Mouse (Mus musculus) midbrain, embryonic 12.5 days (tissue): ENCODE results near the gene Popdc2. TPM values are rescaled to one million over a fixed set of nuclear protein-coding genes. Genes with fewer than 3 reads are reported as not detected.

Experiments
- ATAC-seq: fragments of 200-750 bp; cut with Nextera tagmentation; 2 replicates; pipeline ENCODE4 v1.8.0; 2017; ENCODE audit warnings: low read depth, moderate TSS enrichment, moderate library complexity; ENCODE audit not compliant: low FRiP score
- H3K27ac ChIP-seq: fragments of 300-500 bp; sonication (generic); replicated peaks from 2 replicates; pipeline ENCODE4 v1.5.1; 2016; ENCODE audit warnings: mild to moderate bottlenecking
- H3K27me3 ChIP-seq: fragments of 300-500 bp; sonication (generic); 2 replicates; pipeline ENCODE4 v1.6.1; 2016; ENCODE audit warnings: mild to moderate bottlenecking
- H3K36me3 ChIP-seq: fragments of 300-500 bp; sonication (generic); 2 replicates; pipeline ENCODE4 v1.6.1; 2016
- H3K4me1 ChIP-seq: fragments of 300-500 bp; sonication (generic); 2 replicates; pipeline ENCODE4 v1.6.1; 2016
- H3K4me2 ChIP-seq: fragments of 300-500 bp; sonication (generic); replicated peaks from 2 replicates; pipeline ENCODE4 v1.6.1; 2016; ENCODE audit warnings: mild to moderate bottlenecking, moderate library complexity
- H3K4me3 ChIP-seq: fragments of 300-500 bp; sonication (generic); 2 replicates; pipeline ENCODE4 v1.5.1; 2016; ENCODE audit warnings: mild to moderate bottlenecking
- H3K9ac ChIP-seq: fragments of 300-500 bp; sonication (generic); replicated peaks from 2 replicates; pipeline ENCODE4 v1.6.1; 2016; ENCODE audit warnings: mild to moderate bottlenecking, moderate library complexity
- H3K9me3 ChIP-seq: fragments of 300-500 bp; sonication (generic); 2 replicates; pipeline ENCODE4 v1.6.1; 2016; ENCODE audit warnings: mild to moderate bottlenecking
- WGBS: fragments of 180-500 bp; shearing (Covaris S2); methylation state at CpG from one replicate; pipeline ENCODE4 v1.1.7; 2016; 5-methylcytosine and 5-hydroxymethylcytosine counted together
- polyA plus RNA-seq: library from polyadenylated mRNA; unstranded; fragments of >200 nt; fragmentation: Nextera tagmentation; extraction: Ambion mirVana; gene quantifications from 2 replicates; pipeline ENCODE4 v1.2.1, GENCODE M21; 2016

The Popdc2 gene
- polyA plus RNA-seq, 1 experiment from 2014 or later, result 0.57 TPM

GRCm38 (mm10) chr16:38371705-38372296, 9.8 kb downstream of the Popdc2 start:
- Histone ChIP-seq H3K9me3 (no peaks in the 10 kb centered on the region), H3K27ac (no peak overlapping the region), H3K36me3 (no peaks in the 10 kb centered on the region), H3K27me3 (no peaks in the 10 kb centered on the region), H3K4me1 (peaks cover 7% of the 10 kb centered on the region; the same call in 1 of the 2 replicates), H3K9ac (no peak overlapping the region), H3K4me2 (no peak overlapping the region), H3K4me3 (no peak overlapping the region)
- no peak for ATAC-seq
- WGBS, result 90% methylated on average over 15 of the region's 15 CpGs

DNA sequence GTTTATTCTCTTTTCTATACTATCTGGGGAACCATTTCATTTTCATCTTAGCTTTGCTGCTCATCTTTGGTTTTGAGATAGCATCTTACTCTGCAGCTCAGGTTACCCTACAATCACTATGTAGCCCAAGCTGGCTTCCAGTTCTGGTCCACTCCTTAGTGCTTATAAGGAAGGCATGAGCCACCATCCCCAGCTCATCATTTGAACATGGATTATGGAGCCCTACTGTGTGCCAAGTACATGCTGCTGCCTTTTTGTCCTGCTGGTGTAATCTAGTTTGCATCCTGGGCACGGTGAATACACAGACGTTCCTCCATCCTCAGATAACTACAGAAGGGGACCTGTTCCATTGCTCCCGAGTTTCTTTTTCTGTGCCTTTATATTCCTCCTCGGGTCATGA, 10.9 kb downstream of the Popdc2 start:
- H3K4me3 ChIP-seq, result no peak overlapping the region
- no peak overlapping the region for H3K4me2 ChIP-seq
- H3K36me3 ChIP-seq, result no peaks in the 10 kb centered on the region
- H3K27ac ChIP-seq, result no peak overlapping the region
- no peak for ATAC-seq
- WGBS, result 84% methylated on average over 4 of the region's 4 CpGs
- H3K4me1 ChIP-seq, result peaks cover 7% of the 10 kb centered on the region; the same call in 1 of the 2 replicates
- no peaks in the 10 kb centered on the region for H3K27me3 ChIP-seq
- H3K9me3 ChIP-seq, result no peaks in the 10 kb centered on the region
- H3K9ac ChIP-seq, result no peak overlapping the region

GRCm38 (mm10) chr16:38373439-38373838, 11.4 kb downstream of the Popdc2 start:
- WGBS, result 83% methylated on average over 10 of the region's 10 CpGs
- H3K9ac ChIP-seq, result no peak overlapping the region
- no peak overlapping the region for H3K4me3 ChIP-seq
- peaks cover 7% of the 10 kb centered on the region; the same call in 1 of the 2 replicates for H3K4me1 ChIP-seq
- no peak overlapping the region for H3K4me2 ChIP-seq
- no peaks in the 10 kb centered on the region for H3K36me3 ChIP-seq
- H3K27ac ChIP-seq, result no peak overlapping the region
- H3K9me3 ChIP-seq, result no peaks in the 10 kb centered on the region
- H3K27me3 ChIP-seq, result no peaks in the 10 kb centered on the region
- ATAC-seq, result no peak

- Histone ChIP-seq H3K36me3 (no peaks in the 10 kb centered on the region), H3K27ac (no peak overlapping the region), H3K4me3 (no peak overlapping the region), H3K27me3 (no peaks in the 10 kb centered on the region; the same call in 1 of the 2 replicates), H3K4me2 (no peak overlapping the region), H3K9me3 (no peaks in the 10 kb centered on the region), H3K9ac (no peak overlapping the region), H3K4me1 (peaks cover 7% of the 10 kb centered on the region; the same call in 1 of the 2 replicates)
- no peak for ATAC-seq
- WGBS, result 86% methylated on average over 16 of the region's 16 CpGs
Measured at GRCm38 (mm10) chr16:38373941-38374340, 11.9 kb downstream of the Popdc2 start.

GRCm38 (mm10) chr16:38374379-38375140, 12.6 kb downstream of the Popdc2 start:
- H3K4me2 ChIP-seq, result no peak overlapping the region
- H3K27me3 ChIP-seq, result no peaks in the 10 kb centered on the region; the same call in 1 of the 2 replicates
- no peaks in the 10 kb centered on the region for H3K9me3 ChIP-seq
- H3K9ac ChIP-seq, result no peak overlapping the region
- no peak overlapping the region for H3K4me3 ChIP-seq
- H3K4me1 ChIP-seq, result peaks cover 7% of the 10 kb centered on the region; the same call in 1 of the 2 replicates
- 86% methylated on average over 10 of the region's 10 CpGs for WGBS
- H3K36me3 ChIP-seq, result no peaks in the 10 kb centered on the region
- H3K27ac ChIP-seq, result no peak overlapping the region
- ATAC-seq, result no peak

DNA sequence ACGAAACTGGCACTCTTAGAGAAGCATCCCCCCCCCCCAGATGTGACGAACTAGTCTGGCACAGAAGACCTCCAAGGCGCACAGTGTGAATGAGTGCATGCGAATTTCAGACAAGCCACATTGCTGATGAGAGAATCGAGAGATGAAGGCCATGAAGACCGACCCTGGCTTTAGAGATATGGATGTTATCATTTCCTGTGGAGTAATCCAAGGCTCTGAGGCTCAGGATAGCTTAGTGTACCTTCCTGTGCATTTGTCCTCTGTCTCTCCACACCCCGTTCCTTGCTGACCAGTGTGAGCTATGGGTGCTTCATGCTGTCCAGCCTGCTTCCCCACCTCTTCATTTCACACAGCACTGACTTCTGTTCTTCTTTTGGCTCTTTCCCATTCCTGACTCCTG, 13.2 kb downstream of the Popdc2 start:
- 82% methylated on average over 7 of the region's 7 CpGs for WGBS
- no peak for ATAC-seq
- Histone ChIP-seq H3K9me3 (no peaks in the 10 kb centered on the region), H3K27me3 (no peaks in the 10 kb centered on the region; the same call in 1 of the 2 replicates), H3K9ac (no peak overlapping the region), H3K4me1 (peaks cover 7% of the 10 kb centered on the region; the same call in 1 of the 2 replicates), H3K36me3 (no peaks in the 10 kb centered on the region), H3K4me2 (no peak overlapping the region), H3K27ac (no peak overlapping the region), H3K4me3 (no peak overlapping the region)

- Histone ChIP-seq H3K4me2 (peak overlapping the region; percentile 43), H3K36me3 (no peaks in the 10 kb centered on the region), H3K9ac (peak overlapping the region; percentile 45), H3K9me3 (no peaks in the 10 kb centered on the region), H3K4me1 (peaks cover 7% of the 10 kb centered on the region; the same call in 1 of the 2 replicates), H3K27ac (peak overlapping the region; percentile 50), H3K27me3 (no peaks in the 10 kb centered on the region; the same call in 1 of the 2 replicates), H3K4me3 (peak overlapping the region; percentile 25)
- 31% methylated on average over 17 of the region's 17 CpGs for WGBS
- peak; percentile 92 for ATAC-seq
Measured at GRCm38 (mm10) chr16:38376163-38376840, 14.3 kb downstream of the Popdc2 start.

DNA sequence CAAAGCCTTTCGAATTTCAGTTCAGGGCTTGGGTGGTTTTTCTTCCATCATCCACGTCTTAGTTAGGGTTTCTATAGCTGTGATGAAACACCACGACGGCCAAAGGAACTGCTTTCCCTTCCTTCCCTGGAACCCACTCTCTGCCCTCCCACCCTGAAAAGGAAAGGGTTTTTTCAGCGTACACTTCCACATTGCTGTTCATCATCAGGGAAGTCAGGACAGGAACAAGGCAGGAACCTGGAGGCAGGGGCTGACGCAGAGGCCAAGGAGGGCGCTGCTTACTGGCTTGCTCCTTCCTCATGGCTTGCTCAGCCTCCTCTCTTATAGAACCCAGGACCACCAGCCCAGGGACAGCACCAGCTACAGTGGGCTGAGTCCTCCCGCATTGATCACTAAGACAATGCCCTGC, 14.8 kb downstream of the Popdc2 start:
- H3K9ac ChIP-seq, result peak overlapping the region; percentile 45; the same call in 1 of the 2 replicates
- H3K4me3 ChIP-seq, result peak overlapping the region; percentile 25
- ATAC-seq, result peak; percentile 34; the same call in 1 of the 2 replicates
- no peaks in the 10 kb centered on the region for H3K36me3 ChIP-seq
- H3K27ac ChIP-seq, result 0 out of 2 replicates have a peak overlapping the region, but pooled peaks have one; percentile 50
- H3K4me1 ChIP-seq, result peaks cover 7% of the 10 kb centered on the region; the same call in 1 of the 2 replicates
- H3K4me2 ChIP-seq, result peak overlapping the region; percentile 43
- no peaks in the 10 kb centered on the region; the same call in 1 of the 2 replicates for H3K27me3 ChIP-seq
- 59% methylated on average over 8 of the region's 8 CpGs for WGBS
- no peaks in the 10 kb centered on the region for H3K9me3 ChIP-seq

DNA sequence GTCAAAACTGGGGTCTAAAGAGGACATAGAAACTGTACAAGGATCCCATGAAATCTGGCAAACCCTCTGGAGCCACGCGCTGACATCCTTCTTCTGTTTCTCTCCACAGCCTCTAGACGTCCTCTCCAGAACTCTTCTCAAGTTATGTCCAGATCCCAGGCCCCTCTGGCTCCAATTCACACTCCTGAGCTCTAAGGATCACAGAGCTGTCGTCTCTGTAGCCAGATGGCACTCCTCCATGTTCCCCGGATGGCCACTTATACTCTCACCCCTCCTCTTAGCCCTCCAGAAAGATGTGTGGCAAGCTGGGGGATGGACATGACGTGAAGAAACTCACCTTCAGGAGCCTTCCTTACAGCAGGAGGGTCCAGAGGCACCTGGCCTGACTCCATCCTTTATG, 15.5 kb downstream of the Popdc2 start:
- H3K9ac ChIP-seq, result no peak overlapping the region
- no peaks in the 10 kb centered on the region for H3K36me3 ChIP-seq
- H3K4me3 ChIP-seq, result no peak overlapping the region
- peaks cover 7% of the 10 kb centered on the region; the same call in 1 of the 2 replicates for H3K4me1 ChIP-seq
- H3K27me3 ChIP-seq, result no peaks in the 10 kb centered on the region; the same call in 1 of the 2 replicates
- H3K4me2 ChIP-seq, result no peak overlapping the region
- no peaks in the 10 kb centered on the region for H3K9me3 ChIP-seq
- WGBS, result 89% methylated on average over 6 of the region's 6 CpGs
- ATAC-seq, result no peak
- no peak overlapping the region for H3K27ac ChIP-seq

DNA sequence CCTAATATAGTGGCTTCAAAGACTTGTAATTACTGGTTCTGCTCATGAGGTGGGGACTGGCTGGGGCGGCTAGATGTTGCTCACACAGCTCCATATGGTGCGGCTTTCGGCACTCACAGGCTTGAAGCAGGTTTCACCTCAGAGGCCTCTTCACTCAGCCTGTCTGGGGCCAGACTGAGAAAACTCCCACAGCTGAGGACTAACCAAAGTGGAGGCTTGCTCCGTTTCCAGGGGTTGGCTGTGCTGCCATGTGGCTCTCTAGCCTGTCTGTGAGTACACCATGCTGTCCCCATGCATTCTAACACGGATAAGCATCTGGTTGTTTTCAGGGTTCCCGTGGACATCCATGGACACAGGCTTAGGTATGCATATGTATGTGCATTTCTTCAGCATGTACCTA, 16.6 kb downstream of the Popdc2 start:
- Histone ChIP-seq H3K4me2 (no peak overlapping the region), H3K9me3 (no peaks in the 10 kb centered on the region), H3K9ac (no peak overlapping the region), H3K27me3 (no peaks in the 10 kb centered on the region; the same call in 1 of the 2 replicates), H3K36me3 (no peaks in the 10 kb centered on the region), H3K4me3 (no peak overlapping the region), H3K4me1 (peaks cover 7% of the 10 kb centered on the region; the same call in 1 of the 2 replicates), H3K27ac (no peak overlapping the region)
- WGBS, result 84% methylated on average over 6 of the region's 6 CpGs
- ATAC-seq, result no peak

- Histone ChIP-seq H3K9ac (no peak overlapping the region), H3K27me3 (no peaks in the 10 kb centered on the region; the same call in 1 of the 2 replicates), H3K36me3 (no peaks in the 10 kb centered on the region), H3K4me1 (peaks cover 7% of the 10 kb centered on the region; the same call in 1 of the 2 replicates), H3K9me3 (no peaks in the 10 kb centered on the region), H3K4me3 (no peak overlapping the region), H3K4me2 (no peak overlapping the region), H3K27ac (no peak overlapping the region)
- WGBS, result 65% methylated on average over 6 of the region's 6 CpGs
- ATAC-seq, result no peak
Measured at GRCm38 (mm10) chr16:38379088-38379487, 17.1 kb downstream of the Popdc2 start.
